8 mouse cellular contexts compared by ENCODE assay signal in genomic region chr3:41360231-41360630, GRCm38 (mm10).
DNase-seq lines count a peak whose midpoint lies in the region; ATAC-seq lines count a peak whose summit lies in the region.

No protein-coding gene starts in this region.

- no peaks in the 10 kb centered on the region for H3K9me3 ChIP-seq in forebrain, embryonic 14.5 days (replicated peaks; ENCODE audit: control insufficient read depth, low read length)
- H3K9me3 ChIP-seq in intestine, embryonic 16.5 days (ENCODE audit: control insufficient read depth, low read length) = no peaks in the 10 kb centered on the region

- no peaks in the 10 kb centered on the region for H3K36me3 ChIP-seq in forebrain, embryonic 14.5 days (ENCODE audit: control insufficient read depth, insufficient read depth, low read length)
- H3K36me3 ChIP-seq in intestine, embryonic 16.5 days (ENCODE audit: control insufficient read depth, insufficient read depth, low read length) = no peaks in the 10 kb centered on the region

- no peak overlapping the region for H3K4me2 ChIP-seq in forebrain, embryonic 14.5 days (ENCODE audit: low read length)
- H3K4me2 ChIP-seq in intestine, embryonic 16.5 days (ENCODE audit: low read depth, low read length) = no peak overlapping the region

- no peak overlapping the region for H3K27ac ChIP-seq in forebrain, embryonic 14.5 days (ENCODE audit: low read depth, low read length)
- no peak overlapping the region for H3K27ac ChIP-seq in intestine, embryonic 16.5 days (ENCODE audit: low read length)

- no peak overlapping the region for H3K9ac ChIP-seq in forebrain, embryonic 14.5 days (ENCODE audit: low read length)
- no peak overlapping the region for H3K9ac ChIP-seq in intestine, embryonic 16.5 days (ENCODE audit: low read depth, low read length)

- WGBS in forebrain, embryonic 14.5 days = 74% methylated on average over 5 of the region's 5 CpGs
- WGBS in intestine, embryonic 16.5 days = 51% methylated on average over 5 of the region's 5 CpGs

- H3K27me3 ChIP-seq in forebrain, embryonic 14.5 days (replicated peaks; ENCODE audit: control insufficient read depth, insufficient read depth, low read length) = no peaks in the 10 kb centered on the region
- H3K27me3 ChIP-seq in intestine, embryonic 16.5 days (replicated peaks; ENCODE audit: control insufficient read depth, insufficient read depth, low read length) = no peaks in the 10 kb centered on the region

- H3K4me1 ChIP-seq in forebrain, embryonic 14.5 days (ENCODE audit: control insufficient read depth, insufficient read depth, low read length) = no peaks in the 10 kb centered on the region
- no peaks in the 10 kb centered on the region for H3K4me1 ChIP-seq in intestine, embryonic 16.5 days (ENCODE audit: control insufficient read depth, insufficient read depth, low read length)

- intact Hi-C loops in heart, postnatal 25 days (cut with DNase I) = no loop called here
- intact Hi-C loops in heart, postnatal 36 days (cut with DNase I) = no loop called here

- no peak overlapping the region for H3K4me3 ChIP-seq in forebrain, embryonic 14.5 days (ENCODE audit: low read depth, low read length)
- H3K4me3 ChIP-seq in intestine, embryonic 16.5 days (ENCODE audit: low read length) = no peak overlapping the region

- ATAC-seq in forebrain, embryonic 14.5 days = no peak
- no peak for ATAC-seq in intestine, embryonic 16.5 days

- peak; percentile 96 for DNase-seq in heart, adult 11 months
- no peak for DNase-seq in heart, postnatal 25 days (ENCODE audit: low spot score)
- peak; percentile 65 for DNase-seq in testis, postnatal 10 days (ENCODE audit: low spot score)
- no peak for DNase-seq in testis, postnatal 14 days (ENCODE audit: low spot score)
- DNase-seq in heart, postnatal 36 days = peak; percentile 61 to 69
- no peak for DNase-seq in layer of hippocampus, postnatal 25 days (ENCODE audit: extremely low spot score in 1 of 2, low spot score in 1 of 2)
- DNase-seq in forebrain, embryonic 14.5 days (ENCODE audit: low spot score) = no peak

Comparison
In these comparisons a context has a peak if more than half of its experiments do, and no peak if none do; other contexts are left out.
1. DNase-seq: peak in heart, adult 11 months (single experiment), testis, postnatal 10 days (single experiment) and heart, postnatal 36 days (2 of 2); none in heart, postnatal 25 days (single experiment), testis, postnatal 14 days (single experiment), layer of hippocampus, postnatal 25 days (0 of 2) and forebrain, embryonic 14.5 days (single experiment).